Mouse (Mus musculus) cerebellum, adult 2 months (tissue): ENCODE measurements around the gene Aox3. TPM values are rescaled to one million over a fixed set of nuclear protein-coding genes. Genes with fewer than 3 reads are reported as not detected.

Experiments
- DNase-seq, 2 experiments: peaks; one replicate each; pipeline ENCODE4 v3.0.0; 2021
- H3K27ac ChIP-seq: fragments of 200-500 bp; 2 replicates; pipeline ENCODE4 v1.5.1; 2012; ENCODE audit warnings: low read length, control low read depth, inconsistent platforms; ENCODE audit not compliant: insufficient read depth
- H3K27me3 ChIP-seq: fragments of 200-500 bp; 2 replicates; pipeline ENCODE4 v1.6.1; 2012; ENCODE audit warnings: inconsistent platforms, mild to moderate bottlenecking, low read length, moderate library complexity; ENCODE audit not compliant: control insufficient read depth, insufficient read depth
- H3K4me1 ChIP-seq: fragments of 200-500 bp; 2 replicates; pipeline ENCODE4 v1.6.1; 2011; ENCODE audit warnings: low read length; ENCODE audit not compliant: control insufficient read depth, insufficient read depth
- H3K4me3 ChIP-seq: fragments of 200-500 bp; replicated peaks from 2 replicates; pipeline ENCODE3; 2011; ENCODE audit warnings: mild to moderate bottlenecking, low read depth, low read length, control low read depth; ENCODE audit not compliant: insufficient read depth
- CTCF ChIP-seq: fragments of 200-500 bp; IDR thresholded peaks from 2 replicates; pipeline ENCODE4 v1.5.1; 2011; ENCODE audit warnings: low read depth, mild to moderate bottlenecking, control low read depth, low read length, moderate library complexity, borderline replicate concordance; ENCODE audit not compliant: insufficient read depth
- POLR2A ChIP-seq: fragments of 200-500 bp; IDR thresholded peaks from 2 replicates; pipeline ENCODE4 v1.6.1; 2011; ENCODE audit warnings: low read length, control low read depth, borderline replicate concordance; ENCODE audit not compliant: insufficient read depth
- WGBS: fragments of 180-500 bp; shearing (Covaris S2); methylation state at CpG from one replicate; pipeline ENCODE4 v1.1.7; 2018; 5-methylcytosine and 5-hydroxymethylcytosine counted together
- polyA plus RNA-seq: library from polyadenylated mRNA; depleted of rRNA; stranded (reverse); fragments of >200 nt; gene quantifications from 2 replicates; pipeline ENCODE4 v1.2.3, GENCODE M21; 2012

Gene Aox3
- polyA plus RNA-seq, 1 experiment, result 0.33 TPM

GRCm38 (mm10) chr1:58212805-58213204, 99.9 kb downstream of the Aox3 start:
- WGBS, result 89% methylated on average over 7 of the region's 7 CpGs
- DNase-seq, result no peak
- TF ChIP-seq CTCF (no peak), POLR2A (no peak)
- no peaks in the 10 kb centered on the region for H3K4me1 ChIP-seq
- no peak overlapping the region for H3K4me3 ChIP-seq
- no peak overlapping the region for H3K27ac ChIP-seq
- H3K27me3 ChIP-seq, result no peaks in the 10 kb centered on the region; the same call in 1 of the 2 replicates

GRCm38 (mm10) chr1:58213838-58214237, 100.9 kb downstream of the Aox3 start:
- Histone ChIP-seq H3K27me3 (no peaks in the 10 kb centered on the region; the same call in 1 of the 2 replicates), H3K4me1 (no peaks in the 10 kb centered on the region), H3K4me3 (no peak overlapping the region), H3K27ac (no peak overlapping the region)
- TF ChIP-seq CTCF (no peak), POLR2A (no peak)
- DNase-seq, result no peak
- WGBS, result 93% methylated on average over 5 of the region's 5 CpGs

GRCm38 (mm10) chr1:58215353-58215752, 102.4 kb downstream of the Aox3 start:
- Histone ChIP-seq H3K4me3 (no peak overlapping the region), H3K27me3 (no peaks in the 10 kb centered on the region; the same call in 1 of the 2 replicates), H3K27ac (no peak overlapping the region), H3K4me1 (no peaks in the 10 kb centered on the region)
- TF ChIP-seq CTCF, result no peak
- TF ChIP-seq POLR2A, result no peak
- 82% methylated on average over 4 of the region's 4 CpGs for WGBS
- DNase-seq, result no peak

GRCm38 (mm10) chr1:58215956-58216532, 103.1 kb downstream of the Aox3 start:
- TF ChIP-seq CTCF, result no peak
- H3K27me3 ChIP-seq, result no peaks in the 10 kb centered on the region; the same call in 1 of the 2 replicates
- H3K4me1 ChIP-seq, result no peaks in the 10 kb centered on the region
- no peak overlapping the region for H3K27ac ChIP-seq
- no peak for DNase-seq
- 35% methylated on average over 7 of the region's 7 CpGs for WGBS
- H3K4me3 ChIP-seq, result no peak overlapping the region

GRCm38 (mm10) chr1:58221070-58221469, 108.1 kb downstream of the Aox3 start:
- WGBS, result 30% methylated on average over 6 of the region's 6 CpGs
- DNase-seq, result peak in 1 of 2 experiments; percentile 28
- Histone ChIP-seq H3K4me1 (0 out of 2 replicates have a peak, but pooled peaks cover 3% of the 10 kb centered on the region), H3K27me3 (no peaks in the 10 kb centered on the region), H3K4me3 (no peak overlapping the region), H3K27ac (no peak overlapping the region)
- no peak for TF ChIP-seq CTCF
- no peak for TF ChIP-seq POLR2A

GRCm38 (mm10) chr1:58221879-58222278, 108.9 kb downstream of the Aox3 start:
- no peak overlapping the region for H3K27ac ChIP-seq
- no peak for TF ChIP-seq CTCF
- TF ChIP-seq POLR2A, result no peak
- H3K4me1 ChIP-seq, result 0 out of 2 replicates have a peak, but pooled peaks cover 3% of the 10 kb centered on the region
- H3K4me3 ChIP-seq, result no peak overlapping the region
- H3K27me3 ChIP-seq, result no peaks in the 10 kb centered on the region
- WGBS, result 37% methylated on average over 5 of the region's 5 CpGs
- DNase-seq, result peak in 1 of 2 experiments; percentile 4

GRCm38 (mm10) chr1:58228086-58228485, 115.2 kb downstream of the Aox3 start:
- Histone ChIP-seq H3K27ac (no peak overlapping the region), H3K4me3 (no peak overlapping the region), H3K27me3 (no peaks in the 10 kb centered on the region), H3K4me1 (no peaks in the 10 kb centered on the region)
- whole genome bisulfite sequencing, result 86% methylated on average over 6 of the region's 6 CpGs
- TF ChIP-seq CTCF (no peak), POLR2A (no peak)
- no peak for DNase-seq

GRCm38 (mm10) chr1:58228916-58229315, 116.0 kb downstream of the Aox3 start:
- H3K27me3 ChIP-seq, result no peaks in the 10 kb centered on the region
- H3K4me1 ChIP-seq, result no peaks in the 10 kb centered on the region
- no peak overlapping the region for H3K4me3 ChIP-seq
- H3K27ac ChIP-seq, result no peak overlapping the region
- no peak for TF ChIP-seq CTCF
- no peak for TF ChIP-seq POLR2A
- DNase-seq, result no peak
